Mouse (Mus musculus): ENCODE measurements at regions not wholly inside any gene's neighbourhood (a gene's known extent, or its start where the extent isn't known, plus 50 kb on each side); places are given as distances from the start of the nearest gene placed in this dataset.

DNA sequence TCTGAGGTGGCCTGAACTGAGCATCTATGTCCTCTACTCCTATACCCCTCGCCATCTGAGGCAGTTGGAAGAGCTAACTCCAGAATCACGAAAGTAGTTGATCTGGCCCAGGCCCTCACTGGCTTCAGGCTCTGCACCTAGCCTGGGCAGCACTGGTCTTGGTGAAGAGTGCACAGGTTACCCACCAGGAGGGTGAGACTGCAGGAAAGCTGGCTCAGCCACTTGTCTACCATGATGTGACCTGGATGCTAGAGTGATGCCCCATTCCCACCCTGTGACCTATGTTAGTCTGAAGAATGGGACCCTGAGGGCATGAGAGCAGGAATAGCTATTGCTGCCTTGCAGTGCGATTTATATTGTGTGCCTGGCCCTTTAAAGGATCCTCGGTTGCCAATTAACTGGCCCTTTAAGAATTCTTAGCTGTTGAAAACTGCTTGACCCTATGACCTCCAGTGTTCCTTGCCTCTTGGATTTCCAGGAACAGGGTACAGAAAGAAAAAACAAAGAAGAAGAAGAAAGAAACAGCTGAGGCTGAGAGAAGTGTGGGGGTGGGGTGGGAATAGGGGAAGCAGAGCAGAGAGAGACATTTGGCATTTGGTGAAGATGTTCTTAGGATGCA, 67.2 kb upstream of the Adgrl3 start:
- WGBS = 55% methylated on average over 4 of the region's 4 CpGs
- peaks cover 20% of the 10 kb centered on the region for H3K4me1 ChIP-seq
- H3K27ac ChIP-seq = peak overlapping the region; percentile 78
- no peak overlapping the region for H3K4me3 ChIP-seq
- no peaks in the 10 kb centered on the region for H3K9me3 ChIP-seq (replicated peaks)
- H3K27me3 ChIP-seq (ENCODE audit: low read depth, poor library complexity, severe bottlenecking) = no peaks in the 10 kb centered on the region
- peak; percentile 33 for DNase-seq (ENCODE audit: low spot score)
- H3K36me3 ChIP-seq = no peaks in the 10 kb centered on the region
